Mouse (Mus musculus): ENCODE data around the gene Gck. TPM values are rescaled to one million over a fixed set of nuclear protein-coding genes. Genes with fewer than 3 reads are reported as not detected.
"Not testable (repeated sequence)": the region's sequence is repeated elsewhere in the genome, so short reads cannot be mapped to it uniquely, and the experiment has no call there.

Gene Gck
- total and polyA plus RNA-seq, 2 experiments from 2014 or later = 7.7 to 13.2 TPM

DNA sequence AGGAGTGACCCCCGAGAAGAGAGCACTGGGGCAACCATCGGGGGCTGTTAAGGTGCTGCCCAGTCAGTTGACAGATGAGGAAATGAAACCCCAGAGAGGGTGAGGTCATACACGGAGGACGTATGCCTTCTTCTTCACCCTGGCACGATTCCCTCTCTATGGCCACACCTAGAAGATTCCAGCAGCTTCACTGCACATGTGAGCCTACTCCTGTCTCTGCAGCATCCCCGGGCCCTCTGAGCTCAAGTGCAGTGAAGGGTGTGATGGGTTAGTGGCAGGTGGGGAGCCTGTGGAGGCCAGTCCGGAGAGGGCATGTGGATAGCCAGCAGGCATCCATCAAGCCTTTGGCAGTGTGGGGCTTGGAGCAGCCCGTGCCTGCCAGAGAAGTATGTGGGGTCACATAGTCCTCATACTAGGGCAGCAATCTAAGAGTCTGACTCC, 57.7 kb downstream of the Gck start:
- peaks cover 2% of the 10 kb centered on the region; the same call in 1 of the 2 replicates for H3K27me3 ChIP-seq (ENCODE audit: insufficient read depth, low read length)
- no peak overlapping the region for H3K9ac ChIP-seq (replicated peaks; ENCODE audit: low read length, poor library complexity, severe bottlenecking)
- H3K4me3 ChIP-seq (ENCODE audit: low read depth, low read length) = no peak overlapping the region
- no peaks in the 10 kb centered on the region for H3K36me3 ChIP-seq (ENCODE audit: insufficient read depth, low read length)
- no peak for TF ChIP-seq CTCF (IDR thresholded peaks at IDR 0.05)
- no peak overlapping the region for H3K27ac ChIP-seq (ENCODE audit: low read depth, low read length)
- DNase-seq (ENCODE audit: low spot score) (peak; percentile 33), ATAC-seq (ENCODE audit: low FRiP score) (no peak)
- 72% methylated on average over 8 of the region's 8 CpGs for WGBS
- no peaks in the 10 kb centered on the region for H3K9me3 ChIP-seq (ENCODE audit: low read length)
- H3K4me2 ChIP-seq (ENCODE audit: low read depth, low read length, poor library complexity, severe bottlenecking) = no peak overlapping the region
- no peaks in the 10 kb centered on the region for H3K4me1 ChIP-seq (ENCODE audit: insufficient read depth, low read length)

DNA sequence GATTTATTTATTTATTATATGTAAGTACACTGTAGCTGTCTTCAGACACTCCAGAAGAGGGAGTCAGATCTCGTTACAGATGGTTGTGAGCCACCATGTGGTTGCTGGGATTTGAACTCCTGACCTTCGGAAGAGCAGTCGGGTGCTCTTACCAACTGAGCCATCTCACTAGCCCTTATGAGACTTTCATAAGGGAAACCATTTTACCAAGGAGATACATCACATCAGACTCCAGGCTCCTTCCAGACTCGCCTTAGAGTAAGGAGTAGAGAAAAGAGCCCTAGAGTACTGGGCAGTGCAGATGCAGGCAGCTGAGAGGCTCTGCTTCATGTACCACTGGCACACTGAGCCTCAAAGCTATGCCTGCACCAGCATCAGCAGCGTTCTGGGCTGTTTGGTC, 61.3 kb downstream of the Gck start:
- not testable (repeated sequence) for H3K4me1 ChIP-seq (ENCODE audit: insufficient read depth, low read length); H3K4me3 ChIP-seq (ENCODE audit: low read depth, low read length); H3K27me3 ChIP-seq (ENCODE audit: insufficient read depth, low read length); H3K4me2 ChIP-seq (ENCODE audit: low read depth, low read length, poor library complexity, severe bottlenecking); H3K27ac ChIP-seq (ENCODE audit: low read depth, low read length); ATAC-seq (ENCODE audit: low FRiP score); H3K36me3 ChIP-seq (ENCODE audit: insufficient read depth, low read length); H3K9ac ChIP-seq (replicated peaks; ENCODE audit: low read length, poor library complexity, severe bottlenecking); H3K9me3 ChIP-seq (ENCODE audit: low read length); DNase-seq (ENCODE audit: low spot score)
- WGBS = 82% methylated on average over 5 of the region's 5 CpGs

DNA sequence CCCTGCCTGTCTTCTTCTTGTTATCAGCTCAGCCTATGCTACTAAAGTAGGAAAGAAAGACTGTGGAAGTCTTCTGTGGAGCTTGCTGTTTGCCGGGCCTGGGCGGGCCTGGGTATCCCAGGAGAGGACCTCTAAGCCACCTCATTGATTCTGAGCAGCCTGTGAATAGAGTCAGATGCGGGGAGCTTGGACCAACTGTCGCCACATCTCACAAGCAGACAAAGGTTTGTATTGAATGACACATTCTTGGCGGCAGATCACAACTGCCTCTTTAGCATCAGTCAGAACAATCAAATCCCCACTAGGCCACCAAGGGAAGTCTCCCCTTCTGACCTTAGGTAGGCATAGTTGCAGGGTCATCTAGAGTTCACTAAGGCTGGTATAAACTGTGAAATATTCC, 62.6 kb downstream of the Gck start:
- no peak for TF ChIP-seq CTCF (IDR thresholded peaks at IDR 0.05)

DNA sequence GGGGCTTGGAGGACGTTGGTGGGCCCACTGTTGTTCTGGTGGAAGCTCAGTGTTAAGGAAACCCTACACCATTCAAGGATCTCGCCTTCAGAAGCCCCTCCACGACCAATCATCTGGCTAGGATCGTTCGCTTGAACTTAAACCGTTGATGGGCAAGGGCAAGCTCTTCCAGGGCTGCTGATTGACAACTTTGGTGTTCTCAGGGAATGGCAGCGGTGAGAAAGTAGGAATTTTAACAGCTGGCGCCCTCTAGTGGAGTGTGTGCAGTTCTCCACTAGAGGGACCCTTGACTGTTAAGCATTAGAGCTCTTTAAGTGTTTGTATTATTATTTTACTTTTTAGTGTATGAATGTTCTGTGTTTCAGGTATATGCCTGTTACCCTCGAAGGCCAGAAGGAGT, 63.7 kb downstream of the Gck start:
- Histone ChIP-seq H3K9me3 (ENCODE audit: low read length) (no peaks in the 10 kb centered on the region), H3K36me3 (ENCODE audit: insufficient read depth, low read length) (no peaks in the 10 kb centered on the region), H3K27me3 (ENCODE audit: insufficient read depth, low read length) (no peaks in the 10 kb centered on the region), H3K27ac (ENCODE audit: low read depth, low read length) (no peak overlapping the region), H3K4me1 (ENCODE audit: insufficient read depth, low read length) (no peaks in the 10 kb centered on the region), H3K4me3 (ENCODE audit: low read depth, low read length) (no peak overlapping the region), H3K9ac (replicated peaks; ENCODE audit: low read length, poor library complexity, severe bottlenecking) (no peak overlapping the region), H3K4me2 (ENCODE audit: low read depth, low read length, poor library complexity, severe bottlenecking) (no peak overlapping the region)
- 15% methylated on average over 9 of the region's 9 CpGs for WGBS
- peak; percentile 95 for TF ChIP-seq CTCF (IDR thresholded peaks at IDR 0.05)
- peak; percentile 86 for DNase-seq (ENCODE audit: low spot score)
- ATAC-seq (ENCODE audit: low FRiP score) = peak; percentile 41; the same call in 1 of the 2 replicates

More for the DNA sequence above, 62.6 kb downstream of the Gck start:
- no peaks in the 10 kb centered on the region for H3K4me1 ChIP-seq (ENCODE audit: insufficient read depth, low read length)
- 24% methylated on average over 5 of the region's 5 CpGs for WGBS
- H3K9ac ChIP-seq (replicated peaks; ENCODE audit: low read length, poor library complexity, severe bottlenecking) = no peak overlapping the region
- no peak overlapping the region for H3K27ac ChIP-seq (ENCODE audit: low read depth, low read length)
- H3K27me3 ChIP-seq (ENCODE audit: insufficient read depth, low read length) = no peaks in the 10 kb centered on the region
- H3K4me2 ChIP-seq (ENCODE audit: low read depth, low read length, poor library complexity, severe bottlenecking) = no peak overlapping the region
- ATAC-seq (ENCODE audit: low FRiP score) (no peak), DNase-seq (ENCODE audit: low spot score) (no peak)
- no peaks in the 10 kb centered on the region for H3K36me3 ChIP-seq (ENCODE audit: insufficient read depth, low read length)
- no peaks in the 10 kb centered on the region for H3K9me3 ChIP-seq (ENCODE audit: low read length)
- H3K4me3 ChIP-seq (ENCODE audit: low read depth, low read length) = no peak overlapping the region

DNA sequence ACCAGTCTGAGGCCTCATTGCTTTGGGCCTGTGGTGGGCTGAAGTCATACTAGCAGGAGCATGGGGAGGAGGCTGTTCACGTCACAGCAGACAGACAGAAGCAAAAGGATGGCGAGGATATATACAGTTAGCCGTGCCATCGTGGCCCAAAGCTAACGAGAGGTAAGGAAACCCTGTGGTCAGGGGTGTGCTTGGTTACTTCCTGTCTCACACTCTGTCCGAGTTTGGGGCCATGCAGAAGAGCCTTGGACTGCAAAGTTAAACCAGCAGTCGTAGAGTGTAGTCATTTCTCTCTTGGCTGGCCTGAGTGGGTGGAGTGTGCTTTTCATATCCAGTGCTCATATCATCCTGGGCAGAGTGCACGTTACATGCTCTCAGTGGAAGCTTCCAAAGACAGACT, 67.4 kb downstream of the Gck start:
- H3K9ac ChIP-seq (replicated peaks; ENCODE audit: low read length, poor library complexity, severe bottlenecking) = no peak overlapping the region
- no peak for TF ChIP-seq CTCF (IDR thresholded peaks at IDR 0.05)
- H3K4me3 ChIP-seq (ENCODE audit: low read depth, low read length) = no peak overlapping the region
- no peak overlapping the region for H3K27ac ChIP-seq (ENCODE audit: low read depth, low read length)
- DNase-seq (ENCODE audit: low spot score) = no peak
- no peaks in the 10 kb centered on the region for H3K4me1 ChIP-seq (ENCODE audit: insufficient read depth, low read length)
- no peaks in the 10 kb centered on the region for H3K36me3 ChIP-seq (ENCODE audit: insufficient read depth, low read length)
- no peak for ATAC-seq (ENCODE audit: low FRiP score)
- WGBS = 82% methylated on average over 8 of the region's 8 CpGs
- H3K4me2 ChIP-seq (ENCODE audit: low read depth, low read length, poor library complexity, severe bottlenecking) = no peak overlapping the region
- no peaks in the 10 kb centered on the region for H3K27me3 ChIP-seq (ENCODE audit: insufficient read depth, low read length)
- H3K9me3 ChIP-seq (ENCODE audit: low read length) = no peaks in the 10 kb centered on the region

DNA sequence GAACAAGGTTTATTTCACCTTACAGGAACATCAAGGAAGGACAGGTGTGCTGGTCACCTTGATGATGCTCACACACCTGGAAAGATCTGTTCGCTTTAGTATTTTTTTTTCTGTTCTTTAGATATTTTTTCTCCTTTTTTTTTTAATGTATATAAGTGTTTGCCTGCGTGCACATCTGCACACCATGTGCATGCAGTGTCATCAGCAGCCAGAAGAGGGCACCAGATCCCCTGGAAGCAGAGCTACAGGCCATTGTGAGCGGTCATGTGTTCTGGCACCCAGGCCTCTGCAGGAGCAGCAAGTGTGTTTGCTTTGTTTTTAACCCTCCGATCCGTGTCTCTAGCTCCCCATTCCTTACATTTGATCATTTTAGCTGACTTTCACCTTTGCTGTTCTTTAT, 70.0 kb downstream of the Gck start:
- peaks cover 2% of the 10 kb centered on the region for H3K36me3 ChIP-seq (ENCODE audit: insufficient read depth, low read length)
- 0 out of 2 replicates have a peak, but pooled peaks cover 3% of the 10 kb centered on the region for H3K4me1 ChIP-seq (ENCODE audit: insufficient read depth, low read length)
- no peaks in the 10 kb centered on the region for H3K9me3 ChIP-seq (ENCODE audit: low read length)
- no peak overlapping the region for H3K4me2 ChIP-seq (ENCODE audit: low read depth, low read length, poor library complexity, severe bottlenecking)
- H3K4me3 ChIP-seq (ENCODE audit: low read depth, low read length) = no peak overlapping the region
- ATAC-seq (ENCODE audit: low FRiP score) (no peak), DNase-seq (ENCODE audit: low spot score) (peak; percentile 70)
- H3K27ac ChIP-seq (ENCODE audit: low read depth, low read length) = no peak overlapping the region
- no peaks in the 10 kb centered on the region for H3K27me3 ChIP-seq (ENCODE audit: insufficient read depth, low read length)
- no peak overlapping the region for H3K9ac ChIP-seq (replicated peaks; ENCODE audit: low read length, poor library complexity, severe bottlenecking)
- peak; percentile 85 for TF ChIP-seq CTCF (IDR thresholded peaks at IDR 0.05)
- WGBS = 57% methylated on average over 5 of the region's 5 CpGs

Measured in midbrain, postnatal 0 days (tissue).